Comparison of ENCODE assay signal across 12 mouse cellular contexts in genomic region chr1:186682606-186683005, GRCm38 (mm10). TPM values are rescaled to one million over a fixed set of nuclear protein-coding genes. Genes with fewer than 3 reads are reported as not detected.
DNase-seq lines count a peak whose midpoint lies in the region; ATAC-seq and TF ChIP-seq lines count a peak whose summit lies in the region.
"Had no signal": no experiment of that assay in that cellular context is flagged by ENCODE, and none has a peak within 500 bp of the region (broad histone marks: within the 10 kb centered on the region; RNA-seq: fewer than 3 reads in every experiment).

No protein-coding gene starts in this region.

- H3K36me3 ChIP-seq in intestine, embryonic 15.5 days: no peaks in the 10 kb centered on the region
- no peaks in the 10 kb centered on the region for H3K36me3 ChIP-seq in intestine, postnatal 0 days (ENCODE audit: control insufficient read depth, insufficient read depth)
- H3K36me3 ChIP-seq in stomach, embryonic 14.5 days (ENCODE audit: control insufficient read depth, insufficient read depth, low read length): no peaks in the 10 kb centered on the region
- no peaks in the 10 kb centered on the region for H3K36me3 ChIP-seq in stomach, postnatal 0 days (ENCODE audit: control insufficient read depth, insufficient read depth, low read length)
- H3K36me3 ChIP-seq in limb, embryonic 10.5 days: peaks cover 13% of the 10 kb centered on the region; the same call in 1 of the 2 replicates
- H3K36me3 ChIP-seq: stomach, embryonic 15.5 days had no signal

- no peak for DNase-seq in stomach, postnatal 0 days (ENCODE audit: low spot score)
- no peak for DNase-seq in limb, embryonic 10.5 days (ENCODE audit: low spot score)
- DNase-seq in yolk sac, embryonic 10.5 days (ENCODE audit: low spot score): peak; percentile 9
- no peak for DNase-seq in thymus, postnatal 0 days (ENCODE audit: low spot score)
- DNase-seq: adrenal gland, postnatal 10 days; cerebellum, adult 9-11 months had no signal

- no peak for TF ChIP-seq EP300 in stomach, postnatal 0 days (optimal IDR thresholded peaks at IDR 0.05)

- no peak overlapping the region for H3K4me2 ChIP-seq in intestine, embryonic 15.5 days (replicated peaks)
- no peak overlapping the region for H3K4me2 ChIP-seq in intestine, postnatal 0 days (replicated peaks; ENCODE audit: low read depth)
- H3K4me2 ChIP-seq in stomach, embryonic 14.5 days (replicated peaks; ENCODE audit: low read depth, low read length): no peak overlapping the region
- no peak overlapping the region for H3K4me2 ChIP-seq in stomach, postnatal 0 days (replicated peaks; ENCODE audit: low read depth)
- H3K4me2 ChIP-seq: forebrain, embryonic 13.5 days; stomach, embryonic 15.5 days had no signal

- H3K4me1 ChIP-seq in intestine, embryonic 15.5 days (replicated peaks): no peaks in the 10 kb centered on the region
- H3K4me1 ChIP-seq in intestine, postnatal 0 days (replicated peaks; ENCODE audit: control insufficient read depth, insufficient read depth, low read length): 0 out of 2 replicates have a peak, but pooled peaks cover 5% of the 10 kb centered on the region
- H3K4me1 ChIP-seq in stomach, embryonic 14.5 days (ENCODE audit: control insufficient read depth, insufficient read depth, low read length): 0 out of 2 replicates have a peak, but pooled peaks cover 3% of the 10 kb centered on the region
- H3K4me1 ChIP-seq in stomach, postnatal 0 days (replicated peaks; ENCODE audit: control insufficient read depth, insufficient read depth): no peaks in the 10 kb centered on the region
- H3K4me1 ChIP-seq in limb, embryonic 10.5 days: peaks cover 24% of the 10 kb centered on the region
- H3K4me1 ChIP-seq: forebrain, embryonic 13.5 days; stomach, embryonic 15.5 days had no signal

- H3K27me3 ChIP-seq in intestine, embryonic 15.5 days (replicated peaks): no peaks in the 10 kb centered on the region
- no peaks in the 10 kb centered on the region for H3K27me3 ChIP-seq in intestine, postnatal 0 days (replicated peaks; ENCODE audit: control insufficient read depth, insufficient read depth, low read length)
- H3K27me3 ChIP-seq in stomach, embryonic 14.5 days (ENCODE audit: control insufficient read depth, insufficient read depth, low read length): no peaks in the 10 kb centered on the region
- no peaks in the 10 kb centered on the region for H3K27me3 ChIP-seq in stomach, postnatal 0 days (ENCODE audit: control insufficient read depth, insufficient read depth, low read length)
- H3K27me3 ChIP-seq in limb, embryonic 10.5 days (ENCODE audit: low read depth, poor library complexity, severe bottlenecking): no peaks in the 10 kb centered on the region
- H3K27me3 ChIP-seq: forebrain, embryonic 13.5 days; stomach, embryonic 15.5 days had no signal

- WGBS in intestine, embryonic 15.5 days: 54% methylated on average over 7 of the region's 7 CpGs
- WGBS in intestine, postnatal 0 days: 45% methylated on average over 7 of the region's 7 CpGs
- 53% methylated on average over 7 of the region's 7 CpGs for WGBS in stomach, embryonic 14.5 days
- whole genome bisulfite sequencing in stomach, postnatal 0 days: 52% methylated on average over 7 of the region's 7 CpGs
- 59% methylated on average over 7 of the region's 7 CpGs for WGBS in limb, embryonic 10.5 days

- ATAC-seq in intestine, embryonic 15.5 days: peak; percentile 49; the same call in 1 of the 2 replicates
- ATAC-seq in intestine, postnatal 0 days: no peak
- ATAC-seq in stomach, embryonic 14.5 days (ENCODE audit: insufficient number of reproducible peaks, insufficient read depth, low FRiP score, low read depth): no peak
- no peak for ATAC-seq in stomach, postnatal 0 days (ENCODE audit: low FRiP score, low TSS enrichment)
- ATAC-seq in inflammation-experienced regulatory T-cells, adult 6 months: no peak
- ATAC-seq: forebrain, embryonic 13.5 days had no signal

- H3K4me3 ChIP-seq in intestine, embryonic 15.5 days (replicated peaks): no peak overlapping the region
- no peak overlapping the region for H3K4me3 ChIP-seq in intestine, postnatal 0 days (ENCODE audit: low read depth, low read length)
- H3K4me3 ChIP-seq in stomach, embryonic 14.5 days (ENCODE audit: low read depth, low read length): no peak overlapping the region
- no peak overlapping the region for H3K4me3 ChIP-seq in stomach, postnatal 0 days (ENCODE audit: low read depth, low read length)
- no peak overlapping the region for H3K4me3 ChIP-seq in limb, embryonic 10.5 days
- H3K4me3 ChIP-seq: forebrain, embryonic 13.5 days; stomach, embryonic 15.5 days had no signal

- no peaks in the 10 kb centered on the region for H3K9me3 ChIP-seq in intestine, embryonic 15.5 days
- H3K9me3 ChIP-seq in intestine, postnatal 0 days (ENCODE audit: control insufficient read depth): no peaks in the 10 kb centered on the region
- H3K9me3 ChIP-seq in stomach, embryonic 14.5 days (ENCODE audit: control insufficient read depth, low read depth, low read length): no peaks in the 10 kb centered on the region
- H3K9me3 ChIP-seq in stomach, postnatal 0 days (ENCODE audit: control insufficient read depth, low read length): no peaks in the 10 kb centered on the region
- H3K9me3 ChIP-seq in limb, embryonic 10.5 days (replicated peaks): no peaks in the 10 kb centered on the region
- H3K9me3 ChIP-seq: forebrain, embryonic 13.5 days; stomach, embryonic 15.5 days had no signal

- no peak for TF ChIP-seq CTCF in intestine, postnatal 0 days (IDR thresholded peaks at IDR 0.05; ENCODE audit: low read depth)
- TF ChIP-seq CTCF in stomach, postnatal 0 days (IDR thresholded peaks at IDR 0.05; ENCODE audit: low read depth): no peak

- H3K27ac ChIP-seq in intestine, embryonic 15.5 days: no peak overlapping the region
- H3K27ac ChIP-seq in intestine, postnatal 0 days (ENCODE audit: low read depth, low read length): no peak overlapping the region
- peak overlapping the region; percentile 44; the same call in 1 of the 2 replicates for H3K27ac ChIP-seq in stomach, embryonic 14.5 days (ENCODE audit: low read length)
- H3K27ac ChIP-seq in stomach, postnatal 0 days (replicated peaks): no peak overlapping the region
- H3K27ac ChIP-seq in limb, embryonic 10.5 days: peak overlapping the region; percentile 64; the same call in 1 of the 2 replicates
- H3K27ac ChIP-seq: forebrain, embryonic 13.5 days; stomach, embryonic 15.5 days had no signal

- H3K9ac ChIP-seq in intestine, embryonic 15.5 days: no peak overlapping the region
- no peak overlapping the region for H3K9ac ChIP-seq in intestine, postnatal 0 days (ENCODE audit: low read depth, low read length)
- H3K9ac ChIP-seq in stomach, embryonic 14.5 days (replicated peaks; ENCODE audit: low read depth, low read length): no peak overlapping the region
- H3K9ac ChIP-seq in stomach, postnatal 0 days (ENCODE audit: low read length): no peak overlapping the region
- H3K9ac ChIP-seq: forebrain, embryonic 13.5 days; stomach, embryonic 15.5 days had no signal

RNA-seq across cellular contexts. Expression of gene Tgfb2, which starts 23.2 kb away (rescaled TPM):
- 16.5 and 18.5 TPM in 2 replicates for polyA plus RNA-seq in intestine, embryonic 15.5 days (2015; fragmentation: Nextera tagmentation; extraction: Ambion mirVana)
- 7.1 and 7.7 TPM in 2 replicates for polyA plus RNA-seq in intestine, postnatal 0 days (2015; fragmentation: Nextera tagmentation; extraction: Ambion mirVana)
- polyA plus RNA-seq in stomach, embryonic 14.5 days (2014; fragmentation: Nextera tagmentation; extraction: Ambion mirVana): 37.4 and 39.4 TPM in 2 replicates
- 10.3 and 11.0 TPM in 2 replicates for polyA plus RNA-seq in stomach, postnatal 0 days (2015; fragmentation: Nextera tagmentation; extraction: Ambion mirVana)
- 21.8 and 39.7 TPM in 2 replicates for polyA plus RNA-seq in limb, embryonic 10.5 days (2016; fragmentation: Nextera tagmentation; extraction: Ambion mirVana)
- under 1 TPM in 2 of 3 experiments, not detected in 1; 0.06 to 0.21 TPM for polyA plus RNA-seq in inflammation-experienced regulatory T-cells, adult 6 months (2017; shearing (Covaris generic))
- polyA plus RNA-seq in thymus, postnatal 0 days (2015; fragmentation: Nextera tagmentation; extraction: Ambion mirVana): 2.4 and 2.5 TPM in 2 replicates

Comparison
In these comparisons a context has a peak if more than half of its experiments do, and no peak if none do; other contexts are left out.
1. H3K27ac ChIP-seq: peak in stomach, embryonic 14.5 days (single experiment) and limb, embryonic 10.5 days (single experiment); none in intestine, embryonic 15.5 days (single experiment), intestine, postnatal 0 days (single experiment) and stomach, postnatal 0 days (single experiment).